Mouse (Mus musculus): ENCODE results near the gene Nrp2. TPM values are rescaled to one million over a fixed set of nuclear protein-coding genes. Genes with fewer than 3 reads are reported as not detected.

Gene Nrp2
- total RNA-seq, 1 experiment: 14.4 TPM

GRCm38 (mm10) chr1:62794223-62794895, 91.3 kb downstream of the Nrp2 start:
- peaks cover 0 to 12% of the 10 kb centered on the region in 2 experiments; a peak in 2 of 4 replicates for H3K4me1 ChIP-seq (ENCODE audit: control insufficient read depth in 2 of 2, insufficient read depth in 2 of 2, low read length in 2 of 2, poor library complexity in 1 of 2)
- peak overlapping the region in 1 of 2 experiments; percentile 46; a peak in 2 of 4 replicates for H3K4me3 ChIP-seq (ENCODE audit: insufficient read depth in 1 of 2, low read depth in 1 of 2, low read length in 2 of 2, poor library complexity in 1 of 2, severe bottlenecking in 1 of 2)
- no peaks in the 10 kb centered on the region for H3K36me3 ChIP-seq (ENCODE audit: control insufficient read depth, insufficient read depth, low read length, poor library complexity, severe bottlenecking)
- no peak overlapping the region for H3K27ac ChIP-seq (ENCODE audit: insufficient read depth, low read depth, low read length, poor library complexity, severe bottlenecking)
- in situ Hi-C loops (cut with MboI; ENCODE audit: low sequenced_read_pairs in 2 of 2, unreplicated experiment in 2 of 2): no loop called here
- TF ChIP-seq ZNF384 (IDR thresholded peaks at IDR 0.05; ENCODE audit: low read depth, low read length) (no peak), HCFC1 (IDR thresholded peaks at IDR 0.05; ENCODE audit: borderline replicate concordance, insufficient read depth, low read length) (no peak), CHD2 (IDR thresholded peaks at IDR 0.05; ENCODE audit: low read depth, low read length) (no peak), ZC3H11A (IDR thresholded peaks at IDR 0.05; ENCODE audit: borderline replicate concordance, low read depth, low read length) (no peak), MAFK (IDR thresholded peaks at IDR 0.05; ENCODE audit: insufficient read depth, low read depth, low read length) (no peak)
- H3K9me3 ChIP-seq (ENCODE audit: control insufficient read depth, insufficient read depth, low read depth, low read length): no peaks in the 10 kb centered on the region
- peak; percentile 66 for DNase-seq (ENCODE audit: low read depth, low spot score)
- H3K9ac ChIP-seq (ENCODE audit: insufficient read depth, low read depth, low read length, poor library complexity, severe bottlenecking): no peak overlapping the region

GRCm38 (mm10) chr1:62794896-62795255, 91.8 kb downstream of the Nrp2 start:
- peaks cover 0 to 12% of the 10 kb centered on the region in 2 experiments; a peak in 2 of 4 replicates for H3K4me1 ChIP-seq (ENCODE audit: control insufficient read depth in 2 of 2, insufficient read depth in 2 of 2, low read length in 2 of 2, poor library complexity in 1 of 2)
- no peaks in the 10 kb centered on the region for H3K9me3 ChIP-seq (ENCODE audit: control insufficient read depth, insufficient read depth, low read depth, low read length)
- H3K27ac ChIP-seq (ENCODE audit: insufficient read depth, low read depth, low read length, poor library complexity, severe bottlenecking): no peak overlapping the region
- in situ Hi-C loops (cut with MboI; ENCODE audit: low sequenced_read_pairs in 2 of 2, unreplicated experiment in 2 of 2): no loop called here
- no peak for TF ChIP-seq ZC3H11A (IDR thresholded peaks at IDR 0.05; ENCODE audit: borderline replicate concordance, low read depth, low read length)
- TF ChIP-seq ZNF384 (IDR thresholded peaks at IDR 0.05; ENCODE audit: low read depth, low read length): no peak
- TF ChIP-seq HCFC1 (IDR thresholded peaks at IDR 0.05; ENCODE audit: borderline replicate concordance, insufficient read depth, low read length): no peak
- TF ChIP-seq MAFK (IDR thresholded peaks at IDR 0.05; ENCODE audit: insufficient read depth, low read depth, low read length): no peak
- TF ChIP-seq CHD2 (IDR thresholded peaks at IDR 0.05; ENCODE audit: low read depth, low read length): no peak
- H3K9ac ChIP-seq (ENCODE audit: insufficient read depth, low read depth, low read length, poor library complexity, severe bottlenecking): no peak overlapping the region
- H3K36me3 ChIP-seq (ENCODE audit: control insufficient read depth, insufficient read depth, low read length, poor library complexity, severe bottlenecking): no peaks in the 10 kb centered on the region
- no peak for DNase-seq (ENCODE audit: low read depth, low spot score)
- no peak overlapping the region for H3K4me3 ChIP-seq (ENCODE audit: insufficient read depth in 1 of 2, low read depth in 1 of 2, low read length in 2 of 2, poor library complexity in 1 of 2, severe bottlenecking in 1 of 2)

GRCm38 (mm10) chr1:62795307-62796037, 92.4 kb downstream of the Nrp2 start:
- peak overlapping the region; percentile 42 for H3K9ac ChIP-seq (ENCODE audit: insufficient read depth, low read depth, low read length, poor library complexity, severe bottlenecking)
- in situ Hi-C loops (cut with MboI; ENCODE audit: low sequenced_read_pairs in 2 of 2, unreplicated experiment in 2 of 2): no loop called here
- peak overlapping the region; percentile 50 to 65 for H3K4me3 ChIP-seq (ENCODE audit: insufficient read depth in 1 of 2, low read depth in 1 of 2, low read length in 2 of 2, poor library complexity in 1 of 2, severe bottlenecking in 1 of 2)
- no peak for DNase-seq (ENCODE audit: low read depth, low spot score)
- TF ChIP-seq HCFC1 (IDR thresholded peaks at IDR 0.05; ENCODE audit: borderline replicate concordance, insufficient read depth, low read length) (no peak), CHD2 (IDR thresholded peaks at IDR 0.05; ENCODE audit: low read depth, low read length) (no peak), ZNF384 (IDR thresholded peaks at IDR 0.05; ENCODE audit: low read depth, low read length) (0 out of 2 replicates have a peak, but pooled peaks have one; percentile 17)
- H3K36me3 ChIP-seq (ENCODE audit: control insufficient read depth, insufficient read depth, low read length, poor library complexity, severe bottlenecking): no peaks in the 10 kb centered on the region
- H3K27ac ChIP-seq (ENCODE audit: insufficient read depth, low read depth, low read length, poor library complexity, severe bottlenecking): no peak overlapping the region
- H3K4me1 ChIP-seq (ENCODE audit: control insufficient read depth in 2 of 2, insufficient read depth in 2 of 2, low read length in 2 of 2, poor library complexity in 1 of 2): peaks cover 0 to 12% of the 10 kb centered on the region in 2 experiments; a peak in 2 of 4 replicates
- no peaks in the 10 kb centered on the region for H3K9me3 ChIP-seq (ENCODE audit: control insufficient read depth, insufficient read depth, low read depth, low read length)

GRCm38 (mm10) chr1:62796038-62796647, 93.1 kb downstream of the Nrp2 start:
- Histone ChIP-seq H3K9ac (ENCODE audit: insufficient read depth, low read depth, low read length, poor library complexity, severe bottlenecking) (peak overlapping the region; percentile 42; the same call in 1 of the 2 replicates), H3K36me3 (ENCODE audit: control insufficient read depth, insufficient read depth, low read length, poor library complexity, severe bottlenecking) (no peaks in the 10 kb centered on the region), H3K27ac (ENCODE audit: insufficient read depth, low read depth, low read length, poor library complexity, severe bottlenecking) (no peak overlapping the region), H3K9me3 (ENCODE audit: control insufficient read depth, insufficient read depth, low read depth, low read length) (no peaks in the 10 kb centered on the region), H3K4me3 (ENCODE audit: insufficient read depth in 1 of 2, low read depth in 1 of 2, low read length in 2 of 2, poor library complexity in 1 of 2, severe bottlenecking in 1 of 2) (peak overlapping the region; percentile 50 to 65), H3K4me1 (ENCODE audit: control insufficient read depth in 2 of 2, insufficient read depth in 2 of 2, low read length in 2 of 2, poor library complexity in 1 of 2) (peaks cover 0 to 12% of the 10 kb centered on the region in 2 experiments; a peak in 2 of 4 replicates)
- DNase-seq (ENCODE audit: low read depth, low spot score): no peak
- in situ Hi-C loops (cut with MboI; ENCODE audit: low sequenced_read_pairs in 2 of 2, unreplicated experiment in 2 of 2): no loop called here
- TF ChIP-seq ZC3H11A (IDR thresholded peaks at IDR 0.05; ENCODE audit: borderline replicate concordance, low read depth, low read length): no peak
- TF ChIP-seq CHD2 (IDR thresholded peaks at IDR 0.05; ENCODE audit: low read depth, low read length): no peak
- TF ChIP-seq MAFK (IDR thresholded peaks at IDR 0.05; ENCODE audit: insufficient read depth, low read depth, low read length): no peak
- TF ChIP-seq HCFC1 (IDR thresholded peaks at IDR 0.05; ENCODE audit: borderline replicate concordance, insufficient read depth, low read length): no peak
- TF ChIP-seq ZNF384 (IDR thresholded peaks at IDR 0.05; ENCODE audit: low read depth, low read length): no peak
